Comparison of ENCODE assay signal across 8 mouse cellular contexts in genomic region chr2:18608260-18609074, GRCm38 (mm10).
A peak's percentile ranks its signal among the peaks of the same experiment; 100 is the strongest.
DNase-seq lines count a peak whose midpoint lies in the region; ATAC-seq and TF ChIP-seq lines count a peak whose summit lies in the region.

No protein-coding gene starts in this region.

- H3K4me2 ChIP-seq in forebrain, embryonic 14.5 days (ENCODE audit: low read length): peak overlapping the region; percentile 78
- H3K4me2 ChIP-seq in neural tube, embryonic 14.5 days (ENCODE audit: low read depth, low read length): peak overlapping the region; percentile 54

- DNase-seq in CD8-positive naive resting alpha-beta T cell, adult 2 months (ENCODE audit: low read depth in 2 of 2, low spot score in 2 of 2): peak; percentile 37 to 67
- peak; percentile 57 for DNase-seq in cerebellum, adult 11 months
- DNase-seq in forebrain, embryonic 14.5 days (ENCODE audit: low spot score): peak; percentile 45
- DNase-seq in heart, postnatal 36 days: peak; percentile 50 to 63
- peak; percentile 52 for DNase-seq in layer of hippocampus, adult 11-12 months (ENCODE audit: low spot score)
- DNase-seq in lung, adult 2 months: peak; percentile 37
- DNase-seq in thymus, postnatal 25 days: peak; percentile 83

- 0 out of 2 replicates have a peak, but pooled peaks have one; percentile 10 for TF ChIP-seq POLR2A in lung, adult 2 months (IDR thresholded peaks at IDR 0.05; ENCODE audit: borderline replicate concordance, extremely low read depth, low read depth, low read length)

- intact Hi-C loops in heart, postnatal 36 days (cut with DNase I): loop anchor here (2.0 to 10.0 kb wide), 4 partner anchors 22 to 666 kb away; partner anchors contain the start of genes Commd3 and Spag6

- no peak overlapping the region for H3K27ac ChIP-seq in forebrain, embryonic 14.5 days (ENCODE audit: low read depth, low read length)
- no peak overlapping the region for H3K27ac ChIP-seq in neural tube, embryonic 14.5 days (ENCODE audit: low read depth, low read length)

- no peak for TF ChIP-seq CTCF in lung, adult 2 months (IDR thresholded peaks at IDR 0.05; ENCODE audit: insufficient read depth, low read length)

- H3K27me3 ChIP-seq in forebrain, embryonic 14.5 days (replicated peaks; ENCODE audit: control insufficient read depth, insufficient read depth, low read length): peaks cover 39% of the 10 kb centered on the region
- peaks cover 19% of the 10 kb centered on the region for H3K27me3 ChIP-seq in neural tube, embryonic 14.5 days (ENCODE audit: control insufficient read depth, insufficient read depth, low read length)

- no peaks in the 10 kb centered on the region for H3K36me3 ChIP-seq in forebrain, embryonic 14.5 days (ENCODE audit: control insufficient read depth, insufficient read depth, low read length)
- H3K36me3 ChIP-seq in neural tube, embryonic 14.5 days (ENCODE audit: control insufficient read depth, insufficient read depth, low read length): no peaks in the 10 kb centered on the region

- H3K9me3 ChIP-seq in forebrain, embryonic 14.5 days (replicated peaks; ENCODE audit: control insufficient read depth, low read length): no peaks in the 10 kb centered on the region
- H3K9me3 ChIP-seq in neural tube, embryonic 14.5 days (ENCODE audit: control insufficient read depth, low read length): no peaks in the 10 kb centered on the region

- H3K4me3 ChIP-seq in forebrain, embryonic 14.5 days (ENCODE audit: low read depth, low read length): peak overlapping the region; percentile 41
- peak overlapping the region; percentile 59 for H3K4me3 ChIP-seq in lung, adult 2 months (replicated peaks; ENCODE audit: extremely low read depth, low read depth, low read length)
- H3K4me3 ChIP-seq in neural tube, embryonic 14.5 days (ENCODE audit: low read depth, low read length): peak overlapping the region; percentile 33

- WGBS in forebrain, embryonic 14.5 days: under 1% methylated on average over 29 of the region's 29 CpGs
- WGBS in lung, adult 2 months: 1% methylated on average over 29 of the region's 29 CpGs
- WGBS in neural tube, embryonic 14.5 days: under 1% methylated on average over 28 of the region's 29 CpGs

- H3K4me1 ChIP-seq in forebrain, embryonic 14.5 days (ENCODE audit: control insufficient read depth, insufficient read depth, low read length): peaks cover 9% of the 10 kb centered on the region
- H3K4me1 ChIP-seq in lung, adult 2 months (ENCODE audit: control insufficient read depth, insufficient read depth, low read length): peaks cover 4% of the 10 kb centered on the region
- H3K4me1 ChIP-seq in neural tube, embryonic 14.5 days (ENCODE audit: control insufficient read depth, insufficient read depth, low read length): peaks cover 13% of the 10 kb centered on the region; the same call in 1 of the 2 replicates

- ATAC-seq in forebrain, embryonic 14.5 days: peak; percentile 85
- ATAC-seq in neural tube, embryonic 14.5 days (ENCODE audit: low read depth): peak; percentile 82

- peak overlapping the region; percentile 64 for H3K9ac ChIP-seq in forebrain, embryonic 14.5 days (ENCODE audit: low read length)
- H3K9ac ChIP-seq in neural tube, embryonic 14.5 days (replicated peaks; ENCODE audit: low read depth, low read length): peak overlapping the region; percentile 48
